19 mouse cellular contexts compared by ENCODE assay signal in genomic region chr5:120339162-120339561, GRCm38 (mm10).
DNase-seq lines count a peak whose midpoint lies in the region; ATAC-seq lines count a peak whose summit lies in the region.
"Had no signal": no experiment of that assay in that cellular context is flagged by ENCODE, and none has a peak within 500 bp of the region (broad histone marks: within the 10 kb centered on the region; RNA-seq: fewer than 3 reads in every experiment).

No protein-coding gene starts in this region.

- H3K36me3 ChIP-seq in forebrain, embryonic 10.5 days (replicated peaks): no peaks in the 10 kb centered on the region
- no peaks in the 10 kb centered on the region for H3K36me3 ChIP-seq in forebrain, embryonic 15.5 days
- H3K36me3 ChIP-seq in embryonic facial prominence, embryonic 10.5 days (replicated peaks): no peaks in the 10 kb centered on the region
- H3K36me3 ChIP-seq in liver, embryonic 12.5 days: no peaks in the 10 kb centered on the region
- H3K36me3 ChIP-seq: embryonic facial prominence, embryonic 13.5 days; heart, embryonic 12.5 days; hindbrain, embryonic 10.5 days; intestine, embryonic 15.5 days had no signal

- DNase-seq in forebrain, embryonic 10.5 days (ENCODE audit: extremely low spot score, low spot score): no peak
- DNase-seq in cerebellum, adult 18-20 months: peak; percentile 33 to 39
- peak; percentile 63 for DNase-seq in cerebellum, adult 9-10 months
- no peak for DNase-seq in embryonic facial prominence, embryonic 10.5 days (ENCODE audit: low spot score)
- DNase-seq: adrenal gland, postnatal 14 days; gastrocnemius, postnatal 14 days; heart, adult 2 months; kidney, adult 8-10 months had no signal

- H3K27ac ChIP-seq in forebrain, embryonic 10.5 days: peak overlapping the region; percentile 69; the same call in 1 of the 2 replicates
- H3K27ac ChIP-seq in forebrain, embryonic 15.5 days (replicated peaks): no peak overlapping the region
- peak overlapping the region; percentile 40; the same call in 1 of the 2 replicates for H3K27ac ChIP-seq in embryonic facial prominence, embryonic 10.5 days (replicated peaks)
- no peak overlapping the region for H3K27ac ChIP-seq in liver, embryonic 12.5 days
- H3K27ac ChIP-seq: embryonic facial prominence, embryonic 13.5 days; heart, adult 2 months; hindbrain, embryonic 10.5 days; hindbrain, embryonic 14.5 days; intestine, embryonic 15.5 days had no signal

- no peak overlapping the region for H3K9ac ChIP-seq in forebrain, embryonic 15.5 days (replicated peaks)
- no peak overlapping the region for H3K9ac ChIP-seq in liver, embryonic 12.5 days
- H3K9ac ChIP-seq: embryonic facial prominence, embryonic 13.5 days; heart, embryonic 12.5 days; hindbrain, embryonic 14.5 days; intestine, embryonic 15.5 days had no signal

- peaks cover 35% of the 10 kb centered on the region for H3K27me3 ChIP-seq in forebrain, embryonic 10.5 days (ENCODE audit: poor library complexity, severe bottlenecking)
- H3K27me3 ChIP-seq in forebrain, embryonic 15.5 days: no peaks in the 10 kb centered on the region
- H3K27me3 ChIP-seq in embryonic facial prominence, embryonic 10.5 days (replicated peaks; ENCODE audit: low read depth, poor library complexity, severe bottlenecking): peaks cover 40% of the 10 kb centered on the region
- H3K27me3 ChIP-seq in liver, embryonic 12.5 days (replicated peaks): peaks cover 34% of the 10 kb centered on the region
- H3K27me3 ChIP-seq: Patski had no signal

- 84% methylated on average over 2 of the region's 2 CpGs for WGBS in forebrain, embryonic 10.5 days
- WGBS in forebrain, embryonic 15.5 days: 86% methylated on average over 2 of the region's 2 CpGs
- 70% methylated on average over 2 of the region's 2 CpGs for WGBS in embryonic facial prominence, embryonic 10.5 days
- WGBS in liver, embryonic 12.5 days (ENCODE audit: insufficient replicate concordance): 70% methylated on average over 2 of the region's 2 CpGs

- H3K4me3 ChIP-seq in forebrain, embryonic 10.5 days: no peak overlapping the region
- H3K4me3 ChIP-seq in forebrain, embryonic 15.5 days: no peak overlapping the region
- no peak overlapping the region for H3K4me3 ChIP-seq in embryonic facial prominence, embryonic 10.5 days
- no peak overlapping the region for H3K4me3 ChIP-seq in liver, embryonic 12.5 days
- H3K4me3 ChIP-seq: embryonic facial prominence, embryonic 13.5 days; heart, adult 2 months; heart, embryonic 12.5 days; hindbrain, embryonic 10.5 days; intestine, embryonic 15.5 days had no signal

- no peak for ATAC-seq in forebrain, embryonic 15.5 days (replicated peaks)
- no peak for ATAC-seq in liver, embryonic 12.5 days
- no peak for ATAC-seq in frontal cortex, adult (ENCODE audit: low TSS enrichment)
- ATAC-seq: activated CD4-positive, CD25-positive, alpha-beta regulatory T cell, adult 4 months; forebrain, embryonic 14.5 days; intestine, embryonic 15.5 days; Patski had no signal

- no peak overlapping the region for H3K4me2 ChIP-seq in forebrain, embryonic 15.5 days (replicated peaks)
- no peak overlapping the region for H3K4me2 ChIP-seq in liver, embryonic 12.5 days
- H3K4me2 ChIP-seq: embryonic facial prominence, embryonic 13.5 days; heart, embryonic 12.5 days; hindbrain, embryonic 14.5 days; intestine, embryonic 15.5 days had no signal

- peaks cover 21% of the 10 kb centered on the region for H3K4me1 ChIP-seq in forebrain, embryonic 10.5 days
- no peaks in the 10 kb centered on the region for H3K4me1 ChIP-seq in forebrain, embryonic 15.5 days
- H3K4me1 ChIP-seq in embryonic facial prominence, embryonic 10.5 days: peaks cover 8% of the 10 kb centered on the region
- H3K4me1 ChIP-seq in liver, embryonic 12.5 days: no peaks in the 10 kb centered on the region
- H3K4me1 ChIP-seq: embryonic facial prominence, embryonic 13.5 days; heart, embryonic 12.5 days; intestine, embryonic 15.5 days had no signal

- no peaks in the 10 kb centered on the region for H3K9me3 ChIP-seq in forebrain, embryonic 10.5 days
- H3K9me3 ChIP-seq in forebrain, embryonic 15.5 days: no peaks in the 10 kb centered on the region
- no peaks in the 10 kb centered on the region for H3K9me3 ChIP-seq in embryonic facial prominence, embryonic 10.5 days
- no peaks in the 10 kb centered on the region for H3K9me3 ChIP-seq in liver, embryonic 12.5 days (replicated peaks)
- H3K9me3 ChIP-seq: embryonic facial prominence, embryonic 13.5 days; heart, embryonic 12.5 days; hindbrain, embryonic 10.5 days; intestine, embryonic 15.5 days had no signal

Comparison
In these comparisons a context has a peak if more than half of its experiments do, and no peak if none do; other contexts are left out.
1. H3K27ac ChIP-seq: peak in forebrain, embryonic 10.5 days (single experiment) and embryonic facial prominence, embryonic 10.5 days (single experiment); none in forebrain, embryonic 15.5 days (single experiment) and liver, embryonic 12.5 days (single experiment).
2. DNase-seq: peak in cerebellum, adult 18-20 months (2 of 2) and cerebellum, adult 9-10 months (single experiment); none in forebrain, embryonic 10.5 days (single experiment) and embryonic facial prominence, embryonic 10.5 days (single experiment).